Mouse (Mus musculus): ENCODE measurements at regions not wholly inside any gene's neighbourhood (a gene's known extent, or its start where the extent isn't known, plus 50 kb on each side); places are given as distances from the start of the nearest gene placed in this dataset.

GRCm38 (mm10) chr2:173405629-173406028, 116.8 kb upstream of the 1700021F07Rik start (continued):
- TF ChIP-seq SMC3 (IDR thresholded peaks at IDR 0.05; ENCODE audit: low read depth, low read length) (no peak), NRF1 (IDR thresholded peaks at IDR 0.05; ENCODE audit: insufficient read depth, low read depth, low read length, poor library complexity, severe bottlenecking) (no peak), MAZ (IDR thresholded peaks at IDR 0.05; ENCODE audit: low read depth, low read length) (no peak), TBP (IDR thresholded peaks at IDR 0.05; ENCODE audit: low read depth, low read length) (no peak)

GRCm38 (mm10) chr2:173406344-173407094, 115.9 kb upstream of the 1700021F07Rik start:
- Histone ChIP-seq H3K27ac (ENCODE audit: control insufficient read depth, low read depth, low read length) (no peak overlapping the region), H3K27me3 (ENCODE audit: control insufficient read depth in 1 of 2, insufficient read depth in 2 of 2, low read length in 2 of 2) (no peaks in the 10 kb centered on the region), H3K4me3 (ENCODE audit: control insufficient read depth in 1 of 2, insufficient read depth in 1 of 2, low read depth in 2 of 2, low read length in 2 of 2) (no peak overlapping the region), H3K79me2 (ENCODE audit: control insufficient read depth, insufficient read depth, low read length, poor library complexity) (no peaks in the 10 kb centered on the region), H3K4me1 (ENCODE audit: control insufficient read depth in 1 of 2, insufficient read depth in 2 of 2, low read length in 2 of 2) (no peaks in the 10 kb centered on the region), H3K9ac (ENCODE audit: control insufficient read depth, low read depth, low read length, poor library complexity, severe bottlenecking) (no peak overlapping the region), H3K36me3 (ENCODE audit: control insufficient read depth in 1 of 2, insufficient read depth in 2 of 2, low read length in 2 of 2) (no peaks in the 10 kb centered on the region), H3K9me3 (replicated peaks; ENCODE audit: insufficient read depth, low read length) (no peaks in the 10 kb centered on the region)
- no peak for DNase-seq (ENCODE audit: low read depth, low spot score)
- TF ChIP-seq MXI1 (IDR thresholded peaks at IDR 0.05; ENCODE audit: low read depth, low read length) (no peak), CHD1 (IDR thresholded peaks at IDR 0.05; ENCODE audit: low read depth, low read length) (no peak), POLR2AphosphoS2 (IDR thresholded peaks at IDR 0.05; ENCODE audit: low read length) (no peak), KAT2A (conservative IDR thresholded peaks at IDR 0.05; ENCODE audit: low read depth, low read length) (no peak), UBTF (IDR thresholded peaks at IDR 0.05; ENCODE audit: borderline replicate concordance, insufficient read depth, low read depth, low read length) (no peak), ETS1 (IDR thresholded peaks at IDR 0.05; ENCODE audit: low read depth, low read length) (no peak), TCF12 (IDR thresholded peaks at IDR 0.05; ENCODE audit: low read depth, low read length) (no peak), NRF1 (IDR thresholded peaks at IDR 0.05; ENCODE audit: insufficient read depth, low read depth, low read length, poor library complexity, severe bottlenecking) (no peak), ZKSCAN1 (IDR thresholded peaks at IDR 0.05; ENCODE audit: low read depth, low read length) (no peak), USF2 (IDR thresholded peaks at IDR 0.05; ENCODE audit: borderline replicate concordance in 1 of 2, insufficient read depth in 1 of 2, low read depth in 1 of 2, low read length in 2 of 2) (no peak), GATA1 (IDR thresholded peaks at IDR 0.05; ENCODE audit: low read depth, low read length) (no peak), GABPA (IDR thresholded peaks at IDR 0.05; ENCODE audit: low read depth, low read length) (no peak), USF1 (IDR thresholded peaks at IDR 0.05; ENCODE audit: low read depth, low read length) (no peak), TAL1 (IDR thresholded peaks at IDR 0.05; ENCODE audit: low read length) (no peak), ZNF384 (IDR thresholded peaks at IDR 0.05; ENCODE audit: low read depth, low read length) (no peak), MAFK (IDR thresholded peaks at IDR 0.05; ENCODE audit: borderline replicate concordance, low read depth, low read length) (no peak), ZC3H11A (IDR thresholded peaks at IDR 0.05; ENCODE audit: low read depth, low read length) (no peak), MYB (IDR thresholded peaks at IDR 0.05; ENCODE audit: low read depth, low read length) (no peak)
